Mouse (Mus musculus) kidney, adult 2 months (tissue): ENCODE measurements at regions not wholly inside any gene's neighbourhood (a gene's known extent, or its start where the extent isn't known, plus 50 kb on each side); places are given as distances from the start of the nearest gene placed in this dataset.

ENCODE experiments used
- CTCF ChIP-seq: fragments of 200-500 bp; conservative IDR thresholded peaks from 2 replicates; pipeline ENCODE4 v1.5.1; 2011; ENCODE audit warnings: low read depth, mild to moderate bottlenecking, control low read depth, low read length, moderate library complexity, mixed read lengths; ENCODE audit not compliant: insufficient read depth, insufficient read length
- POLR2A ChIP-seq: fragments of 200-500 bp; IDR thresholded peaks from one replicate; pipeline ENCODE4 v1.6.1; 2011; ENCODE audit warnings: low read depth, low read length, control low read depth

- TF ChIP-seq CTCF (no peak), POLR2A (no peak)
Observed at GRCm38 (mm10) chr9:71017396-71018179, 65.6 kb upstream of the Lipc start.
